Mouse (Mus musculus): ENCODE results near the gene Fryl.

DNA sequence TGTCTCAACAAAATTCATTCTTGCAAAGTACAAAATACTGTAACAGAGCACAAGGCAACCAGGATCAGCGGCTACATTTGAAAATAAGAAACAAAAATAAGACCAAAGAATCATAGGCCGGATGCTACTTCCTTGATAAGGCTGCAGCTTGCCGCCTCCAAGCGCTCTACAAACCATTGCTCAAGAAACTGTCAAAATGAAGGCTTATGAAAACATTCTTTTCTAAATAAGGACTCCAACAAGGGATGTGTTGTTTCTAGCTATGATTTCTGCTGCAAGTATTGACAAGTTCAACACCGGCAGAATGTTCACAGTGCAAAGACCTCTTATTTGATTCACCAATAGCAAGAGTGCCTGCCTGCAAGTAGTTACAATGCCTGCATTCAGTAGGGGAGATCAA, 1.8 kb downstream of the Fryl start:
- TF ChIP-seq POLR2A (IDR thresholded peaks at IDR 0.05; ENCODE audit: low read depth, low read length): no peak
- TF ChIP-seq CTCF (conservative IDR thresholded peaks at IDR 0.05; ENCODE audit: insufficient read depth, insufficient read length, low read depth, low read length): no peak

All from kidney, adult 2 months (tissue).